Mouse (Mus musculus) neural tube, embryonic 14.5 days (tissue): Measurements from ENCODE around the gene Slit3. TPM values are rescaled to one million over a fixed set of nuclear protein-coding genes. Genes with fewer than 3 reads are reported as not detected.
A peak's percentile ranks its signal among the peaks of the same experiment; 100 is the strongest.

Experiments used
- ATAC-seq: fragments of 200-750 bp; cut with Nextera tagmentation; 2 replicates; pipeline ENCODE4 v1.8.0; 2017; ENCODE audit warnings: low read depth, mild to moderate bottlenecking, moderate TSS enrichment, moderate library complexity
- H3K27ac ChIP-seq: fragments of 300-500 bp; sonication (generic); 2 replicates; pipeline ENCODE4 v1.5.1; 2014; ENCODE audit warnings: low read depth, mild to moderate bottlenecking, control low read depth, low read length, moderate library complexity, mixed read lengths
- H3K27me3 ChIP-seq: fragments of 300-500 bp; sonication (generic); 2 replicates; pipeline ENCODE4 v1.6.1; 2014; ENCODE audit warnings: low read length; ENCODE audit not compliant: control insufficient read depth, insufficient read depth
- H3K36me3 ChIP-seq: fragments of 300-500 bp; sonication (generic); 2 replicates; pipeline ENCODE4 v1.6.1; 2014; ENCODE audit warnings: low read length, mixed read lengths; ENCODE audit not compliant: control insufficient read depth, insufficient read depth
- H3K4me1 ChIP-seq: fragments of 300-500 bp; sonication (generic); 2 replicates; pipeline ENCODE4 v1.6.1; 2014; ENCODE audit warnings: low read length; ENCODE audit not compliant: control insufficient read depth, insufficient read depth
- H3K4me2 ChIP-seq: fragments of 300-500 bp; sonication (generic); 2 replicates; pipeline ENCODE4 v1.6.1; 2014; ENCODE audit warnings: mild to moderate bottlenecking, low read depth, low read length, control low read depth
- H3K4me3 ChIP-seq: fragments of 300-500 bp; sonication (generic); 2 replicates; pipeline ENCODE4 v1.5.1; 2014; ENCODE audit warnings: low read depth, low read length, control low read depth, mixed read lengths
- H3K9ac ChIP-seq: fragments of 300-500 bp; sonication (generic); replicated peaks from 2 replicates; pipeline ENCODE4 v1.6.1; 2014; ENCODE audit warnings: low read depth, mild to moderate bottlenecking, control low read depth, low read length, mixed read lengths
- H3K9me3 ChIP-seq: fragments of 300-500 bp; sonication (generic); 2 replicates; pipeline ENCODE4 v1.6.1; 2016; ENCODE audit warnings: low read length; ENCODE audit not compliant: control insufficient read depth
- WGBS: fragments of 180-500 bp; shearing (Covaris S2); extraction: QIAGEN DNeasy Blood & Tissue Kit; methylation state at CpG from one replicate; pipeline ENCODE4 v1.1.7; 2014; 5-methylcytosine and 5-hydroxymethylcytosine counted together
- polyA plus RNA-seq: library from polyadenylated mRNA; unstranded; fragments of >200 nt; fragmentation: Nextera tagmentation; extraction: Ambion mirVana; gene quantifications from 2 replicates; pipeline ENCODE4 v1.2.1, GENCODE M21; 2014

The Slit3 gene
- polyA plus RNA-seq, 1 experiment from 2014 or later, result 14.6 TPM

DNA sequence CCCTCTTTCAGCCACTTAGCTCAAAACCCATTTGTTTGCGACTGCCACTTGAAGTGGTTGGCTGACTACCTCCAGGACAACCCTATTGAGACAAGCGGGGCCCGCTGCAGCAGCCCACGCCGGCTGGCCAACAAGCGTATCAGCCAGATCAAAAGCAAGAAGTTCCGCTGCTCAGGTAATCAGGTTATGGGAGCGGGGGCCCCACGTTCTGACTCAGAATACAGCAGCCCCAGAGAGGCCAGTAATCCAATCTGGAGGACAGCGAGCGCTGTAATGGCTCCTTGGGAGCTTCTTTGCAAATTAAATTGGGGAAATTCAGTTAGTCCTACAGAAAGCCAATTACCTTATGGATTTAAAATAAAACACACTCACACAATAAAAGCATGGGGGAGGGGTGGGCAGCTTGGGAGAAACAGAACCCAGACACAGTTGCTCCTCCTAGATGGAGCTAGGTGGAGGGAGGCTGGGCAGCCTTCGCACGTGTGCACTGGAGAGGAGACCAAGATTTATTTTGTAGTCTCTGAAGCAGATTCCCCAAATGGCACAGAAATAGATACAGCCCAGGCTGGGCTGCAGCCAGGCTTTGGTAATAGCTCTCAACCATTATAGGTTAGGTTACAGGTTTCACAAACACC is 491.4 kb downstream of the Slit3 start:
- 38% methylated on average over 13 of the region's 13 CpGs for WGBS
- Histone ChIP-seq H3K27me3 (no peaks in the 10 kb centered on the region), H3K9ac (no peak overlapping the region), H3K9me3 (no peaks in the 10 kb centered on the region), H3K4me3 (no peak overlapping the region), H3K36me3 (no peaks in the 10 kb centered on the region), H3K27ac (no peak overlapping the region), H3K4me1 (peaks cover 10% of the 10 kb centered on the region), H3K4me2 (no peak overlapping the region)
- ATAC-seq, result peak; percentile 31; the same call in 1 of the 2 replicates

GRCm38 (mm10) chr11:35614530-35614929 is 493.5 kb downstream of the Slit3 start:
- no peak for ATAC-seq
- no peaks in the 10 kb centered on the region for H3K27me3 ChIP-seq
- H3K9me3 ChIP-seq, result no peaks in the 10 kb centered on the region
- 55% methylated on average over 3 of the region's 3 CpGs for WGBS
- H3K4me1 ChIP-seq, result peaks cover 15% of the 10 kb centered on the region
- H3K9ac ChIP-seq, result no peak overlapping the region
- no peak overlapping the region for H3K27ac ChIP-seq
- no peak overlapping the region for H3K4me2 ChIP-seq
- no peaks in the 10 kb centered on the region for H3K36me3 ChIP-seq
- no peak overlapping the region for H3K4me3 ChIP-seq

- peak; percentile 58 for ATAC-seq
Observed at GRCm38 (mm10) chr11:35619421-35619820, 498.4 kb downstream of the Slit3 start.

DNA sequence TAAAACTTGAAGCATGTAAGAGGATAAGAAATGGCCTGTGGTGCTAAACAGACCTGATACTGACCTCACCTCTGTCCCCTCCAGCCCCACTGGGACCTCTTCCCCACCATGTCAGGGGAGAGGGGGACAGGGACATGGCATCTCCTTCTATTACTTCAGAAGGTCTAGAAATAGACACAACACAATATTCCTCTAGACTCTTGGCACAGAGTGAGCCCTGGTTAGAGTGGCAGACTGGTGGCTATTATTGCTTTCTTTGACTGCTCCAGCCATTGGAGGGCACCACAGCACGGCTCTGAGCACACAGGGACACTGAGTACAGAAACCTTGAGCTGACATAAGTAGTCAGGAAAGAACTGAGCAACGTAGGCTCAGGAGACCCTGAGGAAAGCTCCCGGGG is 501.7 kb downstream of the Slit3 start:
- Histone ChIP-seq H3K4me1 (peaks cover 5% of the 10 kb centered on the region; the same call in 1 of the 2 replicates), H3K27me3 (no peaks in the 10 kb centered on the region), H3K36me3 (no peaks in the 10 kb centered on the region), H3K4me3 (no peak overlapping the region), H3K9me3 (no peaks in the 10 kb centered on the region), H3K9ac (no peak overlapping the region), H3K27ac (no peak overlapping the region), H3K4me2 (no peak overlapping the region)
- ATAC-seq, result no peak
- WGBS, result 89% methylated on average over 3 of the region's 3 CpGs

More at GRCm38 (mm10) chr11:35619421-35619820, 498.4 kb downstream of the Slit3 start:
- H3K4me2 ChIP-seq, result no peak overlapping the region
- no peak overlapping the region for H3K9ac ChIP-seq
- H3K27ac ChIP-seq, result no peak overlapping the region
- 40% methylated on average over 14 of the region's 14 CpGs for WGBS
- no peaks in the 10 kb centered on the region for H3K9me3 ChIP-seq
- peaks cover 5% of the 10 kb centered on the region; the same call in 1 of the 2 replicates for H3K4me1 ChIP-seq
- H3K36me3 ChIP-seq, result no peaks in the 10 kb centered on the region
- no peaks in the 10 kb centered on the region for H3K27me3 ChIP-seq
- no peak overlapping the region for H3K4me3 ChIP-seq

GRCm38 (mm10) chr11:35624515-35625270 is 503.7 kb downstream of the Slit3 start:
- Histone ChIP-seq H3K36me3 (no peaks in the 10 kb centered on the region), H3K4me2 (no peak overlapping the region), H3K9ac (no peak overlapping the region), H3K27me3 (no peaks in the 10 kb centered on the region), H3K4me1 (no peaks in the 10 kb centered on the region), H3K9me3 (no peaks in the 10 kb centered on the region), H3K27ac (no peak overlapping the region), H3K4me3 (no peak overlapping the region)
- no peak; the same call in 1 of the 2 replicates for ATAC-seq
- WGBS, result 67% methylated on average over 21 of the region's 21 CpGs

DNA sequence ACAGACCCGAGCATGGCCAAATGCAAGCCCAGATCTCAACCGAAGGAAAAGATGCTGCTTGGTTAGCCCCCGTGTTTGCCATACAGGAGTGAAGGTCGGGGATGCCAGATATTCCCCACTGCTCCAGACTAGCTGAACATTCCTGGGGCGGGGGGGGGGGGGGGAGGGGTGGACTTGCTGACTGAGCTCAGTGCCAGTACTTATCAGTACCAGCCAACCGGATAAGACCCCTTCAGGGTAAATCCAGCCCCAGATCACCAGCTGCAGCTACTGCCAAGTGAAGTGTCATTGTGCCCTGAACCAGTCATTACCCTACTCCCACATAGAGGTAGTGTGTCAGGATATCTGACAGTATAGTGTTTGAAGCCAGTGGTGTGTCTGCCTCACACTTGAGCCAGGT is 504.6 kb downstream of the Slit3 start:
- Histone ChIP-seq H3K4me3 (no peak overlapping the region), H3K27ac (no peak overlapping the region), H3K27me3 (no peaks in the 10 kb centered on the region), H3K4me2 (no peak overlapping the region), H3K9ac (no peak overlapping the region), H3K4me1 (no peaks in the 10 kb centered on the region), H3K36me3 (no peaks in the 10 kb centered on the region), H3K9me3 (no peaks in the 10 kb centered on the region)
- no peak for ATAC-seq
- 77% methylated on average over 5 of the region's 6 CpGs for WGBS

DNA sequence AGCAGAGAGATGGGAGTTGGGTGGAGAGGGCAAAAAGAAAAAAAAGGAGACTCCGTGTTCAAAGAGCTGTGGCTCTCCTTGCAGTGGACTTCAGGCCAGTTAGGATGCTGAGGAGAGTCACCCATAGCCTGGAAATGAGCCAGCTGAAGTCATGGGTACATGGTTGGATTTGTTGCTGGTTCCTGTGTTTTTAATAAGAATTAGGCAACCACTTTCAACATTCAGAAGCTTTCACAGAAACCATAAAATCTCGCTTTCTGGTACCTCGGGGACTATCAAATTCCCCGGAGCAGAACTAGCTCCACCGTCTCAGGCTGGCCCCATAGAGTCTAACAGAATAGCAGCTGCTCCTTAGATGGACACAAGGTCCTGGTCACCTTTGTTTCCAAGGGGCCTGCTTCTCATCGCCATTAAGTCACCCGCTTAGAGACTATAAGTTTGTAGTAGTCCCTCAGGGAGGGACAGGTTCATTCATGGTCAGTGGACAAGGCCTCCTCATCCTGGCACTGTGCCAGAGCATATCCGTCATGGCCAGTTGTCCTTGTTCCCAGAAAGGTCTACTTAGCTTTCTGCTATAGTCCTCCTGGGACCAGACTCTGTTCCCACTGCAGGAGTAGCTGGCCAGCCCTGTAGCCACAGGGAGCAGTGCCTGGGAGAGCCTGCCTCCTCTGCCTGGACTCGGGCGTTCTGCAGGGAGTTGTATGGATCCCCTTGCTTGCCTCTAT is 505.3 kb downstream of the Slit3 start:
- Histone ChIP-seq H3K4me1 (no peaks in the 10 kb centered on the region), H3K4me3 (no peak overlapping the region), H3K36me3 (no peaks in the 10 kb centered on the region), H3K27me3 (no peaks in the 10 kb centered on the region), H3K9ac (no peak overlapping the region), H3K9me3 (no peaks in the 10 kb centered on the region), H3K27ac (no peak overlapping the region), H3K4me2 (no peak overlapping the region)
- 71% methylated on average over 10 of the region's 10 CpGs for WGBS
- no peak for ATAC-seq

DNA sequence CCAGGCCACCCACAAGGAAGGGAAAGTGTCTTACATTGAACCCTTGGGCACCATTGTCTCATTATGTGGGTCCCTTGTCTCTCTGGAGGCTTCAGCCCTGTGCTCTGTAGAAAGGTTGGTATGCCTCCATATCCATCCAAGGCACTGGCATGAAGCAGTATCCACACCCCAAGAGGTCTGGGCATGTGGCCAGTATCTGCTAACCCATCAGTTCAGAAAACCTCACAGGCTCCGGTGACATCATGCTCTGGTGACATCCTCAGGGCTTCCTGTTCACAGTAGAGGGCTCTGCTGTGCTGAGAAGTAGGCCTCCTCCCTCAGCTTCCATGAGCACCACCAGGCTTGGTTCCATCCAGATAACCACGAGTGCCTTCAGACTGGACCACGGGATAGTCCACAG is 506.8 kb downstream of the Slit3 start:
- H3K4me1 ChIP-seq, result no peaks in the 10 kb centered on the region
- no peaks in the 10 kb centered on the region for H3K36me3 ChIP-seq
- WGBS, result 88% methylated on average over 3 of the region's 3 CpGs
- H3K4me2 ChIP-seq, result no peak overlapping the region
- no peak overlapping the region for H3K4me3 ChIP-seq
- H3K9me3 ChIP-seq, result no peaks in the 10 kb centered on the region
- H3K27ac ChIP-seq, result no peak overlapping the region
- no peak for ATAC-seq
- no peaks in the 10 kb centered on the region for H3K27me3 ChIP-seq
- H3K9ac ChIP-seq, result no peak overlapping the region

- no peak overlapping the region for H3K27ac ChIP-seq
- H3K27me3 ChIP-seq, result no peaks in the 10 kb centered on the region
- ATAC-seq, result no peak
- H3K36me3 ChIP-seq, result no peaks in the 10 kb centered on the region
- 94% methylated on average over 5 of the region's 5 CpGs for whole genome bisulfite sequencing
- H3K4me3 ChIP-seq, result no peak overlapping the region
- H3K9ac ChIP-seq, result no peak overlapping the region
- no peaks in the 10 kb centered on the region for H3K4me1 ChIP-seq
- H3K9me3 ChIP-seq, result no peaks in the 10 kb centered on the region
- no peak overlapping the region for H3K4me2 ChIP-seq
Observed at GRCm38 (mm10) chr11:35632262-35632661, 511.2 kb downstream of the Slit3 start.
